Mouse (Mus musculus) embryonic facial prominence, embryonic 10.5 days (tissue): ENCODE results near the gene Mroh8. TPM values are rescaled to one million over a fixed set of nuclear protein-coding genes. Genes with fewer than 3 reads are reported as not detected.
"Not testable (repeated sequence)": the region's sequence is repeated elsewhere in the genome, so short reads cannot be mapped to it uniquely, and the experiment has no call there.

Source experiments
- DNase-seq: peaks from one replicate; pipeline ENCODE4 v3.0.0-alpha.2; 2017; ENCODE audit warnings: low spot score
- H3K27ac ChIP-seq: fragments of 300-500 bp; sonication (generic); replicated peaks from 2 replicates; pipeline ENCODE4 v1.5.1; 2016; ENCODE audit warnings: mild to moderate bottlenecking
- H3K27me3 ChIP-seq: fragments of 300-500 bp; sonication (generic); replicated peaks from 2 replicates; pipeline ENCODE4 v1.6.1; 2016; ENCODE audit warnings: low read depth, mild to moderate bottlenecking; ENCODE audit not compliant: poor library complexity, severe bottlenecking
- H3K36me3 ChIP-seq: fragments of 300-500 bp; sonication (generic); replicated peaks from 2 replicates; pipeline ENCODE4 v1.6.1; 2016; ENCODE audit warnings: mild to moderate bottlenecking, moderate library complexity
- H3K4me1 ChIP-seq: fragments of 300-500 bp; sonication (generic); 2 replicates; pipeline ENCODE4 v1.6.1; 2016
- H3K4me3 ChIP-seq: fragments of 300-500 bp; sonication (generic); 2 replicates; pipeline ENCODE4 v1.5.1; 2016; ENCODE audit warnings: mild to moderate bottlenecking, moderate library complexity
- H3K9me3 ChIP-seq: fragments of 300-500 bp; sonication (generic); 2 replicates; pipeline ENCODE4 v1.6.1; 2016; ENCODE audit warnings: mild to moderate bottlenecking
- WGBS: fragments of 180-500 bp; shearing (Covaris S2); methylation state at CpG from one replicate; pipeline ENCODE4 v1.1.7; 2016; 5-methylcytosine and 5-hydroxymethylcytosine counted together
- polyA plus RNA-seq: library from polyadenylated mRNA; unstranded; fragments of >200 nt; fragmentation: Nextera tagmentation; extraction: Ambion mirVana; gene quantifications from 2 replicates; pipeline ENCODE4 v1.2.1, GENCODE M21; 2016

The Mroh8 gene
- polyA plus RNA-seq, 1 experiment from 2014 or later, result 1.0 TPM

- Histone ChIP-seq H3K4me1 (peaks cover 26% of the 10 kb centered on the region), H3K9me3 (peaks cover 9% of the 10 kb centered on the region; the same call in 1 of the 2 replicates), H3K4me3 (peak within 1 kb of the TSS; percentile 79), H3K27ac (peak within 1 kb of the TSS; percentile 99), H3K36me3 (peaks cover 24% of the 10 kb centered on the region), H3K27me3 (no peaks in the 10 kb centered on the region)
- DNase-seq, result peak; percentile 94
- WGBS, result 1% methylated on average over 73 of the region's 73 CpGs
Measured at GRCm38 (mm10) chr2:157204366-157205218, 74.8 kb downstream of the Mroh8 start, which contains the start of gene Rbl1. Gene Rbl1, minus strand, starts transcription at chr2:157204534.

- H3K36me3 ChIP-seq, result peaks cover 33% of the 10 kb centered on the region
- no peaks in the 10 kb centered on the region for H3K27me3 ChIP-seq
- peak overlapping the region; percentile 79 for H3K4me3 ChIP-seq
- DNase-seq, result no peak
- 2% methylated on average over 49 of the region's 49 CpGs for WGBS
- peaks cover 12% of the 10 kb centered on the region; the same call in 1 of the 2 replicates for H3K9me3 ChIP-seq
- peaks cover 26% of the 10 kb centered on the region for H3K4me1 ChIP-seq
- peak overlapping the region; percentile 99 for H3K27ac ChIP-seq
Measured at GRCm38 (mm10) chr2:157203459-157204365, 75.6 kb downstream of the Mroh8 start.

- Histone ChIP-seq H3K4me1 (peaks cover 26% of the 10 kb centered on the region), H3K4me3 (peak overlapping the region; percentile 79), H3K27me3 (no peaks in the 10 kb centered on the region), H3K9me3 (peaks cover 12% of the 10 kb centered on the region; the same call in 1 of the 2 replicates), H3K36me3 (peaks cover 37% of the 10 kb centered on the region), H3K27ac (no peak overlapping the region)
- DNase-seq, result no peak
Measured at GRCm38 (mm10) chr2:157203026-157203425, 76.3 kb downstream of the Mroh8 start.

GRCm38 (mm10) chr2:157202361-157202760, 77.0 kb downstream of the Mroh8 start:
- Histone ChIP-seq H3K4me1 (peaks cover 26% of the 10 kb centered on the region), H3K9me3 (peaks cover 6% of the 10 kb centered on the region; the same call in 1 of the 2 replicates), H3K36me3 (peaks cover 44% of the 10 kb centered on the region), H3K27me3 (no peaks in the 10 kb centered on the region), H3K27ac (no peak overlapping the region), H3K4me3 (peak overlapping the region; percentile 14; the same call in 1 of the 2 replicates)
- WGBS, result 89% methylated on average over 6 of the region's 6 CpGs
- no peak for DNase-seq

DNA sequence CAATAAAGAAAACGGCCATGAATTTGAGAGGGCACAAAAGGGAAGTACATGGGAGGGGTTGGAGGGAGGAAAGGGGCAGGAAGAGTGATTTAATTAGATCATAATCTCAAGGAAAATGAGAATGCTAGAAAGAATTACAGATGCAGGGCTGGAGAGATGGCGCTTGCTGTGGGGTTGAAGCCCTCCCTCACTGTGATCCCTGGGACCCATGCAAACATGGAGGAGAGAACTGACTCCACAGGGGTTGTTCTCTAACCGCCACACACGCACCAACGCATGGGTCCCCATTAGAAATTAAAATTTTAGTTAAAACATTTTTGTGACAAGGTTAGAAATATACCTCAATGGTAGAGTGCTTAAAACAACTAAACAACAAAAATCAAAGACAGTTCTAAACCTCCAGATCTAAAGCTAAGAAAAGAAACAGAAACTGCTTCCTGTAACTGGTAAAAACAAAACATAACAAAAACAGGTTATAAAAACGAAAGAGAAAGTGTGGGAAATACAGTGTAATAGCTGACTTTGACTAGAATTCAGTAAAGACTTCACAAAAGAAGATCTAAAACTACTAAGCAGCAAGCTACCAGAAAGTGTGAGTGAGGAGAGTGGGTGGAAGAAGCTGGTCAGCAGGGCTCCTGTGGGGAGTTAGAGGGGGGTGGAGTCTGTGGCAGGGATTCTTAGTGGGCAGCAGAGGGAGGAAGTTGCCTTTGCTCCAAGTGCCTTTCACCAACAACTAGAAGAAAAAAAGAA, 78.1 kb downstream of the Mroh8 start:
- Histone ChIP-seq H3K4me3 (no peak overlapping the region), H3K9me3 (0 out of 2 replicates have a peak, but pooled peaks cover 3% of the 10 kb centered on the region), H3K4me1 (peaks cover 26% of the 10 kb centered on the region), H3K27ac (no peak overlapping the region; the same call in 1 of the 2 replicates), H3K36me3 (peaks cover 53% of the 10 kb centered on the region), H3K27me3 (no peaks in the 10 kb centered on the region)
- no peak for DNase-seq
- WGBS, result 86% methylated on average over 6 of the region's 6 CpGs

DNA sequence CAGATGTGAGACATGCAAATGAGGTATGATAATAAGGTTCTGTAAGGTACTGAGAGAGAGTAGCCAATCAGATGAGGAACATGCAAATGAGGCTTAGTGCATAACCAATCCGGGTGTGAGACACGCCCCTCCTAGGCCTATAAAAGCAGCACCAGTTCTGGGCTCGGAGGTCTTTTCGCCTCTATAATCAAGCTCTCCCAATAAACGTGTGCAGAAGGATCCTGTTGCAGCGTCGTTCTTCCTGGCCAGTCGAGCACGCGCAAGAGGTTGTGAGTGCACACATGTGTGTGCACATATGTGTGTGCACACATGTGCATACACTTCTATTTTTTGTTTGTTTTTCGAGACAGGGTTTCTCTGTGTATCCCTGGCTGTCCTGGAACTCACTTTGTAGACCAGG, 80.9 kb downstream of the Mroh8 start:
- DNase-seq, H3K27me3 ChIP-seq, H3K4me3 ChIP-seq, H3K27ac ChIP-seq, H3K9me3 ChIP-seq: not testable (repeated sequence)
- WGBS, result 96% methylated on average over 11 of the region's 11 CpGs
- Histone ChIP-seq H3K36me3 (peaks cover 80% of the 10 kb centered on the region), H3K4me1 (peaks cover 16% of the 10 kb centered on the region)

GRCm38 (mm10) chr2:157190651-157191050, 88.7 kb downstream of the Mroh8 start:
- 97% methylated on average over 4 of the region's 4 CpGs for WGBS
- Histone ChIP-seq H3K27me3 (no peaks in the 10 kb centered on the region), H3K9me3 (no peaks in the 10 kb centered on the region), H3K27ac (no peak overlapping the region), H3K36me3 (peaks cover 99% of the 10 kb centered on the region), H3K4me3 (no peak overlapping the region), H3K4me1 (no peaks in the 10 kb centered on the region)
- DNase-seq, result no peak

DNA sequence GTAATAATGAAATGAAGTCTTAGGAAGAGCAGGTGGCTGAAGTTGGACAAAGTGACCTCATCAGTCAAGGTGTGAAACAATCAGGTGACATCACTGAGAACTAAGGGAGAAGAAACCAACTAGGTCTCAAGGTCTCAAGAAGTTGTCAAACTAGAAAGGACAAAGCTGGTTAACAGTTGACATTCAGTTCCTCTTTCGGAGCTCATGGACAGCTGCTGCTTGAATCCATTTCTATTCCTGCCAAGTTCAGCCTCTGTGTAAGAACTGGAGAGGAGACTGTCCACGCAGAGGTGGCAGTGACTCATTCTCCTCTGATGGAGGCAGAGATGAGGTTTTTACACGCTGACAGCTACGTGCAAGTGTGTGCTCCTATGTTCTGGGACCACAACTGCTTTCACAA, 92.1 kb downstream of the Mroh8 start:
- peaks cover 97% of the 10 kb centered on the region for H3K36me3 ChIP-seq
- 94% methylated on average over 4 of the region's 4 CpGs for WGBS
- H3K27ac ChIP-seq, result no peak overlapping the region

GRCm38 (mm10) chr2:157186504-157186903, 92.8 kb downstream of the Mroh8 start:
- Histone ChIP-seq H3K27me3 (no peaks in the 10 kb centered on the region), H3K4me1 (no peaks in the 10 kb centered on the region), H3K36me3 (peaks cover 97% of the 10 kb centered on the region), H3K9me3 (no peaks in the 10 kb centered on the region), H3K27ac (no peak overlapping the region), H3K4me3 (no peak overlapping the region)
- peak; percentile 14 for DNase-seq
- WGBS, result 60% methylated on average over 5 of the region's 5 CpGs

More for the DNA sequence above, 92.1 kb downstream of the Mroh8 start:
- no peak for DNase-seq
- no peaks in the 10 kb centered on the region for H3K9me3 ChIP-seq
- no peaks in the 10 kb centered on the region for H3K27me3 ChIP-seq
- H3K4me1 ChIP-seq, result no peaks in the 10 kb centered on the region
- no peak overlapping the region for H3K4me3 ChIP-seq

GRCm38 (mm10) chr2:157185022-157185660, 94.2 kb downstream of the Mroh8 start:
- Histone ChIP-seq H3K27me3 (no peaks in the 10 kb centered on the region), H3K4me1 (no peaks in the 10 kb centered on the region), H3K4me3 (no peak overlapping the region), H3K27ac (no peak overlapping the region), H3K36me3 (peaks cover 94% of the 10 kb centered on the region), H3K9me3 (no peaks in the 10 kb centered on the region)
- DNase-seq, result no peak
- 92% methylated on average over 13 of the region's 13 CpGs for WGBS

- H3K4me3 ChIP-seq, result no peak overlapping the region
- DNase-seq, result no peak
- no peaks in the 10 kb centered on the region for H3K4me1 ChIP-seq
- peaks cover 82% of the 10 kb centered on the region for H3K36me3 ChIP-seq
- no peaks in the 10 kb centered on the region for H3K9me3 ChIP-seq
- no peaks in the 10 kb centered on the region for H3K27me3 ChIP-seq
- no peak overlapping the region for H3K27ac ChIP-seq
- WGBS, result 82% methylated on average over 6 of the region's 6 CpGs
Measured at GRCm38 (mm10) chr2:157178167-157178566, 101.2 kb downstream of the Mroh8 start.
